Mouse (Mus musculus): ENCODE results near the gene Krt12. TPM values are rescaled to one million over a fixed set of nuclear protein-coding genes. Genes with fewer than 3 reads are reported as not detected.

The Krt12 gene
- polyA plus RNA-seq, 1 experiment, result not detected

GRCm38 (mm10) chr11:99388661-99389060 lies 33.4 kb downstream of the Krt12 start:
- Histone ChIP-seq H3K4me1 (peaks cover 7% of the 10 kb centered on the region; the same call in 1 of the 2 replicates), H3K27me3 (replicated peaks) (peaks cover 10% of the 10 kb centered on the region), H3K9me3 (peaks cover 10% of the 10 kb centered on the region), H3K4me3 (replicated peaks) (no peak overlapping the region), H3K36me3 (replicated peaks; ENCODE audit: low read length) (no peaks in the 10 kb centered on the region)
- TF ChIP-seq GATA1 (IDR thresholded peaks at IDR 0.05; ENCODE audit: borderline replicate concordance, low read length) (no peak), FLI1 (IDR thresholded peaks at IDR 0.05; ENCODE audit: low read length) (no peak)

- peaks cover 10% of the 10 kb centered on the region for H3K9me3 ChIP-seq
- no peak for TF ChIP-seq GATA1 (IDR thresholded peaks at IDR 0.05; ENCODE audit: borderline replicate concordance, low read length)
- no peak; the same call in 1 of the 2 replicates for TF ChIP-seq FLI1 (IDR thresholded peaks at IDR 0.05; ENCODE audit: low read length)
- H3K27me3 ChIP-seq (replicated peaks), result peaks cover 19% of the 10 kb centered on the region
- peaks cover 7% of the 10 kb centered on the region; the same call in 1 of the 2 replicates for H3K4me1 ChIP-seq
- peak overlapping the region; percentile 91 for H3K4me3 ChIP-seq (replicated peaks)
- no peaks in the 10 kb centered on the region for H3K36me3 ChIP-seq (replicated peaks; ENCODE audit: low read length)
Measured at GRCm38 (mm10) chr11:99385813-99386721, 36.0 kb downstream of the Krt12 start.

- no peaks in the 10 kb centered on the region for H3K4me1 ChIP-seq
- peaks cover 18% of the 10 kb centered on the region for H3K27me3 ChIP-seq (replicated peaks)
- TF ChIP-seq FLI1 (IDR thresholded peaks at IDR 0.05; ENCODE audit: low read length) (no peak), GATA1 (IDR thresholded peaks at IDR 0.05; ENCODE audit: borderline replicate concordance, low read length) (no peak)
- H3K4me3 ChIP-seq (replicated peaks), result no peak overlapping the region
- H3K36me3 ChIP-seq (replicated peaks; ENCODE audit: low read length), result no peaks in the 10 kb centered on the region
- H3K9me3 ChIP-seq, result peaks cover 5% of the 10 kb centered on the region; the same call in 1 of the 2 replicates
Measured at GRCm38 (mm10) chr11:99379568-99379967, 42.5 kb downstream of the Krt12 start.

GRCm38 (mm10) chr11:99374803-99375202 lies 47.3 kb downstream of the Krt12 start, which contains the start of gene Krt28:
Gene Krt28 (minus strand): TSS chr11:99374903.
- TF ChIP-seq GATA1 (IDR thresholded peaks at IDR 0.05; ENCODE audit: borderline replicate concordance, low read length) (no peak), FLI1 (IDR thresholded peaks at IDR 0.05; ENCODE audit: low read length) (no peak)
- Histone ChIP-seq H3K9me3 (peaks cover 4% of the 10 kb centered on the region; the same call in 1 of the 2 replicates), H3K4me1 (no peaks in the 10 kb centered on the region), H3K27me3 (replicated peaks) (peaks cover 2% of the 10 kb centered on the region), H3K36me3 (replicated peaks; ENCODE audit: low read length) (no peaks in the 10 kb centered on the region), H3K4me3 (replicated peaks) (no peak within 1 kb of the TSS)

- Histone ChIP-seq H3K4me1 (no peaks in the 10 kb centered on the region), H3K4me3 (replicated peaks) (no peak overlapping the region), H3K27me3 (replicated peaks) (peaks cover 3% of the 10 kb centered on the region), H3K36me3 (replicated peaks; ENCODE audit: low read length) (no peaks in the 10 kb centered on the region), H3K9me3 (peaks cover 4% of the 10 kb centered on the region; the same call in 1 of the 2 replicates)
- no peak for TF ChIP-seq GATA1 (IDR thresholded peaks at IDR 0.05; ENCODE audit: borderline replicate concordance, low read length)
- TF ChIP-seq FLI1 (IDR thresholded peaks at IDR 0.05; ENCODE audit: low read length), result no peak
Measured at GRCm38 (mm10) chr11:99369853-99370451, 52.1 kb downstream of the Krt12 start.

- Histone ChIP-seq H3K27me3 (replicated peaks) (peaks cover 3% of the 10 kb centered on the region), H3K9me3 (peaks cover 4% of the 10 kb centered on the region; the same call in 1 of the 2 replicates), H3K4me1 (no peaks in the 10 kb centered on the region), H3K4me3 (replicated peaks) (no peak overlapping the region), H3K36me3 (replicated peaks; ENCODE audit: low read length) (no peaks in the 10 kb centered on the region)
- TF ChIP-seq GATA1 (IDR thresholded peaks at IDR 0.05; ENCODE audit: borderline replicate concordance, low read length), result no peak
- no peak for TF ChIP-seq FLI1 (IDR thresholded peaks at IDR 0.05; ENCODE audit: low read length)
Measured at GRCm38 (mm10) chr11:99369229-99369628, 52.8 kb downstream of the Krt12 start.

- no peaks in the 10 kb centered on the region for H3K4me1 ChIP-seq
- H3K36me3 ChIP-seq (replicated peaks; ENCODE audit: low read length), result no peaks in the 10 kb centered on the region
- TF ChIP-seq GATA1 (IDR thresholded peaks at IDR 0.05; ENCODE audit: borderline replicate concordance, low read length) (no peak), FLI1 (IDR thresholded peaks at IDR 0.05; ENCODE audit: low read length) (no peak)
- peaks cover 5% of the 10 kb centered on the region for H3K27me3 ChIP-seq (replicated peaks)
- no peak overlapping the region for H3K4me3 ChIP-seq (replicated peaks)
- peaks cover 4% of the 10 kb centered on the region; the same call in 1 of the 2 replicates for H3K9me3 ChIP-seq
Measured at GRCm38 (mm10) chr11:99366791-99367190, 55.3 kb downstream of the Krt12 start.

Other genes with a start within 250 kb of the Krt12 start
- 24.2 and 370 TPM in 2 replicates for gene Smarce1, start 191.2 kb downstream of the Krt12 start, polyA plus RNA-seq (2012; ENCODE audit: insufficient read depth, low replicate concordance)
- not detected in 2 replicates for gene Krt222, start 178.2 kb downstream of the Krt12 start, polyA plus RNA-seq (2012; ENCODE audit: insufficient read depth, low replicate concordance)
- not detected in 2 replicates for gene Krt24, start 137.0 kb downstream of the Krt12 start, polyA plus RNA-seq (2012; ENCODE audit: insufficient read depth, low replicate concordance)
- gene Krt25, start 99.3 kb downstream of the Krt12 start, polyA plus RNA-seq (2012; ENCODE audit: insufficient read depth, low replicate concordance), result not detected in 2 replicates
- not detected in 2 replicates for gene Krt26, start 84.3 kb downstream of the Krt12 start, polyA plus RNA-seq (2012; ENCODE audit: insufficient read depth, low replicate concordance)
- gene Krt27, start 71.2 kb downstream of the Krt12 start, polyA plus RNA-seq (2012; ENCODE audit: insufficient read depth, low replicate concordance), result not detected in 2 replicates
- gene Krt28, start 47.4 kb downstream of the Krt12 start, polyA plus RNA-seq (2012; ENCODE audit: insufficient read depth, low replicate concordance), result not detected in 2 replicates
- 6.6 TPM in 1 of 2 replicates, not detected in the other for gene Krt10, start 32.9 kb downstream of the Krt12 start, polyA plus RNA-seq (2012; ENCODE audit: insufficient read depth, low replicate concordance)
- not detected in 2 replicates for gene Krt20, start 15.9 kb upstream of the Krt12 start, polyA plus RNA-seq (2012; ENCODE audit: insufficient read depth, low replicate concordance)
- not detected in 2 replicates for gene Krt23, start 70.9 kb upstream of the Krt12 start, polyA plus RNA-seq (2012; ENCODE audit: insufficient read depth, low replicate concordance)
- gene Krt39, start 99.1 kb upstream of the Krt12 start, polyA plus RNA-seq (2012; ENCODE audit: insufficient read depth, low replicate concordance), result not detected in 2 replicates
- gene Krt40, start 120.9 kb upstream of the Krt12 start, polyA plus RNA-seq (2012; ENCODE audit: insufficient read depth, low replicate concordance), result not detected in 2 replicates
- gene Krtap3-3, start 128.6 kb upstream of the Krt12 start, polyA plus RNA-seq (2012; ENCODE audit: insufficient read depth, low replicate concordance), result not detected in 2 replicates
- gene Krtap3-2, start 134.6 kb upstream of the Krt12 start, polyA plus RNA-seq (2012; ENCODE audit: insufficient read depth, low replicate concordance), result not detected in 2 replicates
- gene Gm11939, start 137.2 kb upstream of the Krt12 start, polyA plus RNA-seq (2012; ENCODE audit: insufficient read depth, low replicate concordance), result not detected in 2 replicates
- not detected in 2 replicates for gene Krtap3-1, start 144.4 kb upstream of the Krt12 start, polyA plus RNA-seq (2012; ENCODE audit: insufficient read depth, low replicate concordance)
- gene Krtap1-5, start 158.8 kb upstream of the Krt12 start, polyA plus RNA-seq (2012; ENCODE audit: insufficient read depth, low replicate concordance), result not detected in 2 replicates
- gene Krtap1-4, start 161.4 kb upstream of the Krt12 start, polyA plus RNA-seq (2012; ENCODE audit: insufficient read depth, low replicate concordance), result not detected in 2 replicates
- gene Krtap1-3, start 169.1 kb upstream of the Krt12 start, polyA plus RNA-seq (2012; ENCODE audit: insufficient read depth, low replicate concordance), result not detected in 2 replicates
- not detected in 2 replicates for gene Krtap9-3, start 175.8 kb upstream of the Krt12 start, polyA plus RNA-seq (2012; ENCODE audit: insufficient read depth, low replicate concordance)
- not detected in 2 replicates for gene Gm11938, start 181.0 kb upstream of the Krt12 start, polyA plus RNA-seq (2012; ENCODE audit: insufficient read depth, low replicate concordance)
- gene Gm11937, start 187.9 kb upstream of the Krt12 start, polyA plus RNA-seq (2012; ENCODE audit: insufficient read depth, low replicate concordance), result not detected in 2 replicates
- not detected in 2 replicates for gene Krtap2-4, start 192.6 kb upstream of the Krt12 start, polyA plus RNA-seq (2012; ENCODE audit: insufficient read depth, low replicate concordance)
- gene Gm11562, start 198.2 kb upstream of the Krt12 start, polyA plus RNA-seq (2012; ENCODE audit: insufficient read depth, low replicate concordance), result not detected in 2 replicates
- gene Krtap4-1, start 206.0 kb upstream of the Krt12 start, polyA plus RNA-seq (2012; ENCODE audit: insufficient read depth, low replicate concordance), result not detected in 2 replicates
- gene Krtap4-2, start 212.8 kb upstream of the Krt12 start, polyA plus RNA-seq (2012; ENCODE audit: insufficient read depth, low replicate concordance), result not detected in 2 replicates
- gene Krtap4-7, start 221.8 kb upstream of the Krt12 start, polyA plus RNA-seq (2012; ENCODE audit: insufficient read depth, low replicate concordance), result not detected in 2 replicates
- gene Gm11555, start 228.0 kb upstream of the Krt12 start, polyA plus RNA-seq (2012; ENCODE audit: insufficient read depth, low replicate concordance), result not detected in 2 replicates
- gene Gm11563, start 236.7 kb upstream of the Krt12 start, polyA plus RNA-seq (2012; ENCODE audit: insufficient read depth, low replicate concordance), result not detected in 2 replicates
- not detected in 2 replicates for gene Krtap4-6, start 243.7 kb upstream of the Krt12 start, polyA plus RNA-seq (2012; ENCODE audit: insufficient read depth, low replicate concordance)